Mouse (Mus musculus) limb, embryonic 10.5 days (tissue): ENCODE results near the gene Pla2g15. TPM values are rescaled to one million over a fixed set of nuclear protein-coding genes. Genes with fewer than 3 reads are reported as not detected.
"Not testable (repeated sequence)": the region's sequence is repeated elsewhere in the genome, so short reads cannot be mapped to it uniquely, and the experiment has no call there.

ENCODE experiments used
- DNase-seq: peaks from one replicate; pipeline ENCODE4 v3.0.0-alpha.2; 2017; ENCODE audit warnings: low spot score
- H3K27ac ChIP-seq: fragments of 300-500 bp; sonication (generic); 2 replicates; pipeline ENCODE4 v1.5.1; 2016; ENCODE audit warnings: mild to moderate bottlenecking
- H3K27me3 ChIP-seq: fragments of 300-500 bp; sonication (generic); 2 replicates; pipeline ENCODE4 v1.6.1; 2016; ENCODE audit warnings: low read depth, mild to moderate bottlenecking; ENCODE audit not compliant: poor library complexity, severe bottlenecking
- H3K36me3 ChIP-seq: fragments of 300-500 bp; sonication (generic); 2 replicates; pipeline ENCODE4 v1.6.1; 2016; ENCODE audit warnings: mild to moderate bottlenecking, moderate library complexity
- H3K4me1 ChIP-seq: fragments of 300-500 bp; sonication (generic); 2 replicates; pipeline ENCODE4 v1.6.1; 2016
- H3K4me3 ChIP-seq: fragments of 300-500 bp; sonication (generic); 2 replicates; pipeline ENCODE4 v1.5.1; 2016; ENCODE audit warnings: mild to moderate bottlenecking, moderate library complexity
- H3K9me3 ChIP-seq: fragments of 300-500 bp; sonication (generic); replicated peaks from 2 replicates; pipeline ENCODE4 v1.6.1; 2016; ENCODE audit warnings: mild to moderate bottlenecking
- WGBS: fragments of 180-500 bp; shearing (Covaris S2); methylation state at CpG from one replicate; pipeline ENCODE4 v1.1.7; 2016; 5-methylcytosine and 5-hydroxymethylcytosine counted together
- polyA plus RNA-seq: library from polyadenylated mRNA; unstranded; fragments of >200 nt; fragmentation: Nextera tagmentation; extraction: Ambion mirVana; gene quantifications from 2 replicates; pipeline ENCODE4 v1.2.1, GENCODE M21; 2016

Pla2g15 gene
- polyA plus RNA-seq, 1 experiment from 2014 or later, result 13.4 TPM

- no peaks in the 10 kb centered on the region for H3K9me3 ChIP-seq
- no peak for DNase-seq
- H3K4me3 ChIP-seq, result no peak overlapping the region
- H3K27ac ChIP-seq, result no peak overlapping the region
- WGBS, result 94% methylated on average over 3 of the region's 3 CpGs
- no peaks in the 10 kb centered on the region for H3K27me3 ChIP-seq
- H3K4me1 ChIP-seq, result 0 out of 2 replicates have a peak, but pooled peaks cover 4% of the 10 kb centered on the region
- H3K36me3 ChIP-seq, result peaks cover 92% of the 10 kb centered on the region
These were observed 36.2 kb downstream of the Pla2g15 start for GRCm38 (mm10) chr8:106186394-106186793.

GRCm38 (mm10) chr8:106189162-106189561, 39.0 kb downstream of the Pla2g15 start:
- Histone ChIP-seq H3K4me1 (0 out of 2 replicates have a peak, but pooled peaks cover 4% of the 10 kb centered on the region), H3K9me3 (no peaks in the 10 kb centered on the region), H3K27ac (no peak overlapping the region), H3K27me3 (no peaks in the 10 kb centered on the region), H3K36me3 (peaks cover 93% of the 10 kb centered on the region), H3K4me3 (no peak overlapping the region)
- DNase-seq, result no peak
- WGBS, result 92% methylated on average over 4 of the region's 4 CpGs

GRCm38 (mm10) chr8:106191639-106192038, 41.4 kb downstream of the Pla2g15 start:
- no peak overlapping the region for H3K4me3 ChIP-seq
- no peaks in the 10 kb centered on the region for H3K27me3 ChIP-seq
- no peaks in the 10 kb centered on the region for H3K4me1 ChIP-seq
- peaks cover 93% of the 10 kb centered on the region for H3K36me3 ChIP-seq
- WGBS, result 90% methylated on average over 5 of the region's 5 CpGs
- H3K27ac ChIP-seq, result no peak overlapping the region
- H3K9me3 ChIP-seq, result no peaks in the 10 kb centered on the region
- no peak for DNase-seq

- peaks cover 93% of the 10 kb centered on the region for H3K36me3 ChIP-seq
- H3K27ac ChIP-seq, result no peak overlapping the region
- 93% methylated on average over 6 of the region's 6 CpGs for WGBS
- no peaks in the 10 kb centered on the region for H3K9me3 ChIP-seq
- DNase-seq, result no peak
- no peaks in the 10 kb centered on the region for H3K4me1 ChIP-seq
- H3K4me3 ChIP-seq, result no peak overlapping the region
- H3K27me3 ChIP-seq, result no peaks in the 10 kb centered on the region
These were observed 43.0 kb downstream of the Pla2g15 start for GRCm38 (mm10) chr8:106193162-106193561.

GRCm38 (mm10) chr8:106194062-106194461, 43.9 kb downstream of the Pla2g15 start:
- H3K4me3 ChIP-seq, result no peak overlapping the region
- no peaks in the 10 kb centered on the region for H3K27me3 ChIP-seq
- H3K27ac ChIP-seq, result no peak overlapping the region
- no peaks in the 10 kb centered on the region for H3K4me1 ChIP-seq
- WGBS, result 89% methylated on average over 5 of the region's 5 CpGs
- no peak for DNase-seq
- H3K9me3 ChIP-seq, result no peaks in the 10 kb centered on the region
- peaks cover 94% of the 10 kb centered on the region for H3K36me3 ChIP-seq

GRCm38 (mm10) chr8:106198741-106199140, 48.5 kb downstream of the Pla2g15 start:
- H3K27me3 ChIP-seq, result no peaks in the 10 kb centered on the region
- H3K4me3 ChIP-seq, result no peak overlapping the region
- peaks cover 97% of the 10 kb centered on the region for H3K36me3 ChIP-seq
- H3K27ac ChIP-seq, result no peak overlapping the region
- no peaks in the 10 kb centered on the region for H3K9me3 ChIP-seq
- H3K4me1 ChIP-seq, result no peaks in the 10 kb centered on the region
- DNase-seq, result peak; percentile 35
- 49% methylated on average over 1 of the region's 1 CpGs for WGBS

- 88% methylated on average over 3 of the region's 3 CpGs for WGBS
- not testable (repeated sequence) for H3K27ac ChIP-seq
These were observed 49.4 kb downstream of the Pla2g15 start for GRCm38 (mm10) chr8:106199596-106199995.

GRCm38 (mm10) chr8:106210035-106210731, 60.0 kb downstream of the Pla2g15 start:
- WGBS, result 2% methylated on average over 35 of the region's 35 CpGs
- no peak for DNase-seq

More at GRCm38 (mm10) chr8:106199596-106199995, 49.4 kb downstream of the Pla2g15 start:
- H3K36me3 ChIP-seq, result peaks cover 97% of the 10 kb centered on the region
- H3K4me3 ChIP-seq, H3K9me3 ChIP-seq, DNase-seq, H3K4me1 ChIP-seq, H3K27me3 ChIP-seq: not testable (repeated sequence)

GRCm38 (mm10) chr8:106210821-106211345, 60.7 kb downstream of the Pla2g15 start, which contains the start of the genes Slc7a6os and Prmt7:
TSS of gene Slc7a6os (minus strand) at chr8:106210935.
TSS of gene Prmt7 (plus strand) at chr8:106210936.
- Histone ChIP-seq H3K9me3 (no peaks in the 10 kb centered on the region), H3K4me1 (peaks cover 11% of the 10 kb centered on the region), H3K27me3 (no peaks in the 10 kb centered on the region), H3K36me3 (peaks cover 64% of the 10 kb centered on the region), H3K27ac (peak within 1 kb of the TSS; percentile 95), H3K4me3 (peak within 1 kb of the TSS; percentile 68)
- under 1% methylated on average over 52 of the region's 52 CpGs for WGBS
- DNase-seq, result peak; percentile 94

More at GRCm38 (mm10) chr8:106210035-106210731, 60.0 kb downstream of the Pla2g15 start:
- Histone ChIP-seq H3K4me3 (peak overlapping the region; percentile 68), H3K9me3 (no peaks in the 10 kb centered on the region), H3K27me3 (no peaks in the 10 kb centered on the region), H3K4me1 (peaks cover 11% of the 10 kb centered on the region), H3K36me3 (peaks cover 64% of the 10 kb centered on the region), H3K27ac (peak overlapping the region; percentile 95)

GRCm38 (mm10) chr8:106211421-106211820, 61.2 kb downstream of the Pla2g15 start:
- no peaks in the 10 kb centered on the region for H3K27me3 ChIP-seq
- DNase-seq, result no peak
- peaks cover 66% of the 10 kb centered on the region for H3K36me3 ChIP-seq
- peaks cover 11% of the 10 kb centered on the region for H3K4me1 ChIP-seq
- H3K4me3 ChIP-seq, result peak overlapping the region; percentile 68
- peak overlapping the region; percentile 95 for H3K27ac ChIP-seq
- 11% methylated on average over 13 of the region's 13 CpGs for WGBS
- H3K9me3 ChIP-seq, result no peaks in the 10 kb centered on the region

- 89% methylated on average over 3 of the region's 3 CpGs for WGBS
- H3K36me3 ChIP-seq, result peaks cover 65% of the 10 kb centered on the region
- no peaks in the 10 kb centered on the region for H3K27me3 ChIP-seq
- no peak for DNase-seq
- H3K4me1 ChIP-seq, result peaks cover 11% of the 10 kb centered on the region
- H3K9me3 ChIP-seq, result no peaks in the 10 kb centered on the region
- H3K4me3 ChIP-seq, result no peak overlapping the region
- H3K27ac ChIP-seq, result no peak overlapping the region
These were observed 63.8 kb downstream of the Pla2g15 start for GRCm38 (mm10) chr8:106213959-106214358.
